Mouse (Mus musculus) cerebellum, adult (tissue): Measurements from ENCODE around the gene Slc25a1.
"Not testable (repeated sequence)": the region's sequence is repeated elsewhere in the genome, so short reads cannot be mapped to it uniquely, and the experiment has no call there.

Source experiments
- ATAC-seq: cut with Nextera tagmentation; 2 replicates; pipeline ENCODE4 v1.9.2; 2017; ENCODE audit warnings: mild to moderate bottlenecking, moderate library complexity, mixed read lengths; ENCODE audit not compliant: insufficient number of reproducible peaks, low FRiP score, low TSS enrichment

Slc25a1 gene

GRCm38 (mm10) chr16:17928087-17928580 is at the start of gene Slc25a1:
Gene Slc25a1 (minus strand): TSS chr16:17928219.
- peak; percentile 38; the same call in 1 of the 2 replicates for ATAC-seq

GRCm38 (mm10) chr16:17971853-17972252 is 43.8 kb upstream of the Slc25a1 start:
- ATAC-seq, result no peak

- ATAC-seq, result no peak
Measured at GRCm38 (mm10) chr16:17962091-17962490, 34.1 kb upstream of the Slc25a1 start.

- ATAC-seq, result not testable (repeated sequence)
Measured at GRCm38 (mm10) chr16:17956052-17956638, 28.1 kb upstream of the Slc25a1 start.

GRCm38 (mm10) chr16:17951618-17952017 is 23.6 kb upstream of the Slc25a1 start:
- no peak for ATAC-seq

- ATAC-seq, result no peak
Measured at GRCm38 (mm10) chr16:17950068-17950467, 22.0 kb upstream of the Slc25a1 start.

- ATAC-seq, result no peak
Measured at GRCm38 (mm10) chr16:17949421-17949877, 21.4 kb upstream of the Slc25a1 start.

- no peak for ATAC-seq
Measured at GRCm38 (mm10) chr16:17945081-17945831, 17.2 kb upstream of the Slc25a1 start.

- ATAC-seq, result no peak
Measured at GRCm38 (mm10) chr16:17943466-17943865, 15.4 kb upstream of the Slc25a1 start.

- ATAC-seq, result no peak
Measured at GRCm38 (mm10) chr16:17939255-17939751, 11.3 kb upstream of the Slc25a1 start.

- peak; percentile 91 for ATAC-seq
Measured at GRCm38 (mm10) chr16:17938821-17939220, 10.8 kb upstream of the Slc25a1 start.

GRCm38 (mm10) chr16:17938187-17938586 is 10.2 kb upstream of the Slc25a1 start:
- no peak for ATAC-seq

GRCm38 (mm10) chr16:17936776-17937175 is 8.8 kb upstream of the Slc25a1 start:
- no peak for ATAC-seq

GRCm38 (mm10) chr16:17934445-17934910 is 6.5 kb upstream of the Slc25a1 start:
- ATAC-seq, result no peak

- no peak for ATAC-seq
Measured at GRCm38 (mm10) chr16:17933594-17934444, 5.8 kb upstream of the Slc25a1 start.

GRCm38 (mm10) chr16:17931906-17932460 is 4.0 kb upstream of the Slc25a1 start:
- no peak for ATAC-seq

- ATAC-seq, result no peak
Measured at GRCm38 (mm10) chr16:17929631-17930030, 1.6 kb upstream of the Slc25a1 start.

- no peak for ATAC-seq
Measured at GRCm38 (mm10) chr16:17929211-17929610, 1.2 kb upstream of the Slc25a1 start.

GRCm38 (mm10) chr16:17928627-17929104 is 647 bp upstream of the Slc25a1 start:
- ATAC-seq, result peak; percentile 37; the same call in 1 of the 2 replicates
